ENCODE assay signal across 12 mouse cellular contexts in the genomic region with DNA sequence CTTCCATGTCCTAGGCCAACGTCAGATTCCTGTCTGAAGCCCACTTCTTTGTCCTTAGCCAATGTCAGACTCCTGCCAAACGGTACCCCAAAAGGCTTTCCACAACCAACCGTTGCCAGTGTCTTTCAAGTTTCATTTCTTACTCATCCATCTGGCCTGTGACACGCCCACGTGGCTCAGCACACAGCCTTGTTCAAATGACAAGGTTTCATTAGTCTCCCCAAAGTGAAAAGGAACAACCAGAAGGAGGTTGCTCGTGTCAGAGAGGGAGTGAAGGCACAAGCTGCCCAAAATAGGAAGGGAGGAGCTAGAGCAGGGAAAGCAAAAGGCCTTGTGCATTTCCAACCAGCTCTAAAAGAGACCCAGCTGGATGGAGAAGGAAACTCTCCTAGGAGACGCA.
A peak's percentile ranks its signal among the peaks of the same experiment; 100 is the strongest.
DNase-seq lines count a peak whose midpoint lies in the region; ATAC-seq and TF ChIP-seq lines count a peak whose summit lies in the region.
"Had no signal": no experiment of that assay in that cellular context is flagged by ENCODE, and none has a peak within 500 bp of the region (broad histone marks: within the 10 kb centered on the region; RNA-seq: fewer than 3 reads in every experiment).

No protein-coding gene starts in this region.

- H3K27ac ChIP-seq in layer of hippocampus, adult 2 months, result peak overlapping the region; percentile 55; the same call in 1 of the 2 replicates
- H3K27ac ChIP-seq in thymus, adult 2 months (ENCODE audit: control insufficient read depth, insufficient read depth, low read length), result no peak overlapping the region
- H3K27ac ChIP-seq: liver, embryonic 15.5 days; midbrain, embryonic 13.5 days had no signal

- no peak for TF ChIP-seq POLR2A in thymus, adult 2 months (IDR thresholded peaks at IDR 0.05; ENCODE audit: control insufficient read depth, extremely low read depth, insufficient read depth, low read length, poor library complexity)

- no peaks in the 10 kb centered on the region for H3K36me3 ChIP-seq in thymus, adult 2 months (ENCODE audit: control insufficient read depth, insufficient read depth, low read length)
- H3K36me3 ChIP-seq: liver, embryonic 15.5 days; midbrain, embryonic 13.5 days had no signal

- 15% methylated on average over 7 of the region's 7 CpGs for WGBS in thymus, adult 2 months

- H3K4me3 ChIP-seq in layer of hippocampus, adult 2 months, result no peak overlapping the region
- H3K4me3 ChIP-seq in thymus, adult 2 months (ENCODE audit: control insufficient read depth, insufficient read depth, low read length), result no peak overlapping the region
- H3K4me3 ChIP-seq: liver, embryonic 15.5 days; midbrain, embryonic 13.5 days had no signal

- no peak for TF ChIP-seq CTCF in layer of hippocampus, adult 2 months (conservative IDR thresholded peaks at IDR 0.05)
- TF ChIP-seq CTCF in thymus, adult 2 months (IDR thresholded peaks at IDR 0.05; ENCODE audit: borderline replicate concordance, control insufficient read depth, extremely low read depth, insufficient read depth, low read length, poor library complexity), result no peak

- ATAC-seq in CD4-positive, CD25-positive, alpha-beta regulatory T cell, adult 4 months, result no peak
- ATAC-seq: midbrain, embryonic 13.5 days had no signal

- H3K4me1 ChIP-seq in thymus, adult 2 months (replicated peaks; ENCODE audit: control insufficient read depth, insufficient read depth, low read length), result peaks cover 30% of the 10 kb centered on the region

- no peaks in the 10 kb centered on the region for H3K27me3 ChIP-seq in thymus, adult 2 months (ENCODE audit: control insufficient read depth, insufficient read depth, low read length)
- H3K27me3 ChIP-seq: liver, embryonic 15.5 days; midbrain, embryonic 13.5 days had no signal

- DNase-seq in CD4-positive, CD25-positive, alpha-beta regulatory T cell, adult 2 months (ENCODE audit: low read depth, low spot score), result peak; percentile 11
- peak; percentile 19 to 35 for DNase-seq in layer of hippocampus, adult 2 months (ENCODE audit: low spot score in 2 of 2)
- no peak for DNase-seq in layer of hippocampus, postnatal 14 days (ENCODE audit: low spot score in 2 of 2)
- DNase-seq in thymus, postnatal 25 days, result peak; percentile 26
- DNase-seq in thymus, adult 2 months, result no peak
- DNase-seq in gastrocnemius, adult 18-20 months (ENCODE audit: low spot score), result no peak
- no peak for DNase-seq in kidney, postnatal 14 days
- DNase-seq: cerebellum, adult 9-11 months; kidney, adult 2 months had no signal

Comparison
In these comparisons a context has a peak if more than half of its experiments do, and no peak if none do; other contexts are left out.
1. DNase-seq: peak in CD4-positive, CD25-positive, alpha-beta regulatory T cell, adult 2 months (single experiment), layer of hippocampus, adult 2 months (2 of 2) and thymus, postnatal 25 days (single experiment); none in layer of hippocampus, postnatal 14 days (0 of 2), thymus, adult 2 months (single experiment), gastrocnemius, adult 18-20 months (single experiment) and kidney, postnatal 14 days (single experiment).